Mouse (Mus musculus): ENCODE data around the gene Rab34.
A peak's percentile ranks its signal among the peaks of the same experiment; 100 is the strongest.
"Not testable (repeated sequence)": the region's sequence is repeated elsewhere in the genome, so short reads cannot be mapped to it uniquely, and the experiment has no call there.

Rab34 gene

DNA sequence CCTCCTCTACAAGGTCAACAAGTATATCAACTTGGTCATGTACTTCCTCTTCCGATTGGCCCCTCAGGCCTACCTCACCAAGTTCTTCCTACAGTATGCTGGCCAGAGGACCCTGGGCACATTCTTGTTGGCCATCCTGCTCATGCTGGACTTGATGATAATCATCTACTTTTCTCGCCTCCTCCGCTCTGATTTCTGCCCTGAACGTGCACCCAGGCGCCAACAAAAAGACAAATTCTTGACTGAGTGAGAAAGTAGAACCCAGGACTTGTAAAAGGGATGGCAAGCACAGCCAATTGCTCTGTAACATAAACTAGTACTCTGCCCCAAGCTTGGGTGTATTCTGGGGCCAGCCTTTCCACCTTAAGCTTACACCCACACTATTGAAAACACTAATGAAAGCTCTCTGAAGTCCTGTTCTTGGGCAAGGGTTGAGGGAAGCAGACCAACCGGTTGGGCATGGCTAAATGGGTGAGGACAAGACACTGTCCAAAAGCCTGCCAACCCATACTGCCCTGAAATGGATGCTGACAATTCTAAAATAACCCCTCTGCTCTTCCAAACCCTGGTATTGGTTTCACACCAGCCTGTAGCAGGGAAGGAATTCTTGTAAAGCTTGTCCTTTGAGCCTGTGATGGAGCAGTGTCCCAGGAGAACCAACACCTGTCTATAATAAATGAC is 8.0 kb upstream of the Rab34 start:
- no peak for DNase-seq (ENCODE audit: low spot score)

DNA sequence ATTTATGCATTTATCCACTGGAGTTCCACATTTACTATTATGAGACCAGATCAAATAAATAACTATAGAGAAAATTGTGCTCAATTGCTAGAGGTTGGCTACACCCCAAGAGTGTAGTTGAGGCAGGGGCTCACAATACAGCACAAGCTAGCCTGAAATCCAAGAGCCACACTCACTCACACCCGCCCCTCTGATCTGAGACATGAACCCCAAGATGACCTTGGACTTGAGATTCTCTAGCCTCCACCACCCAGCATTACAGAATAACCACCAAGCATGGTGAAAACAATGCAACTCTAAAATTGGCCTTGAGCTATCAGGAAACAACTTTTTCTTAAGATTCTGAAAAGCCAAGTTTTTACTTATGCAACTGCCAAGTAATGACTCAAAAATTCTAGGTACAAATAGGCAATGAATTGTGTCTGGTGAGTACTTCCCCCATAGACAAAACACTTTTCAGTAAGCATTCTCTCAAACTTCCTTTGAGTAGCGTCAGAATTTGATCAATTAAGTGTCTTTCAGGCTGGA is 6.3 kb upstream of the Rab34 start:
- DNase-seq (ENCODE audit: low spot score): no peak

DNA sequence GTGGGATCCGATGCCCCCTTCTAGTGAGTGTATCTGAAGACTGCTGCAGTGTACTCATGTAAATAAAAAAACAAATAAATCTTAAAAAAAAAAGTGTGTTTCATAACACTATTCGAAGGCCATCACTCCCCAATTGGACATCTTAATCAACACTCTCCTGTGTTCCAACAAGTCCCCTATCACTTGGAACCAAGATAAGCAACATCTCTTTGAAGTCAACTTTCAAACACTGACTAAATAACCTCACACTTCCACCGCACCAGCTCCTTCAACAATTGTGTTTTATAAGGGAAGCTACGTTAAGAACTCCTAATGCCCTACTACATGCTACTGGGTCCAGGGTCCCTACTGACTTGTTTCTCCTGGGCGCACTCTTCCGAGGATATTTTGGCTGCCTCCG is 5.8 kb upstream of the Rab34 start:
- DNase-seq (ENCODE audit: low spot score): no peak

DNA sequence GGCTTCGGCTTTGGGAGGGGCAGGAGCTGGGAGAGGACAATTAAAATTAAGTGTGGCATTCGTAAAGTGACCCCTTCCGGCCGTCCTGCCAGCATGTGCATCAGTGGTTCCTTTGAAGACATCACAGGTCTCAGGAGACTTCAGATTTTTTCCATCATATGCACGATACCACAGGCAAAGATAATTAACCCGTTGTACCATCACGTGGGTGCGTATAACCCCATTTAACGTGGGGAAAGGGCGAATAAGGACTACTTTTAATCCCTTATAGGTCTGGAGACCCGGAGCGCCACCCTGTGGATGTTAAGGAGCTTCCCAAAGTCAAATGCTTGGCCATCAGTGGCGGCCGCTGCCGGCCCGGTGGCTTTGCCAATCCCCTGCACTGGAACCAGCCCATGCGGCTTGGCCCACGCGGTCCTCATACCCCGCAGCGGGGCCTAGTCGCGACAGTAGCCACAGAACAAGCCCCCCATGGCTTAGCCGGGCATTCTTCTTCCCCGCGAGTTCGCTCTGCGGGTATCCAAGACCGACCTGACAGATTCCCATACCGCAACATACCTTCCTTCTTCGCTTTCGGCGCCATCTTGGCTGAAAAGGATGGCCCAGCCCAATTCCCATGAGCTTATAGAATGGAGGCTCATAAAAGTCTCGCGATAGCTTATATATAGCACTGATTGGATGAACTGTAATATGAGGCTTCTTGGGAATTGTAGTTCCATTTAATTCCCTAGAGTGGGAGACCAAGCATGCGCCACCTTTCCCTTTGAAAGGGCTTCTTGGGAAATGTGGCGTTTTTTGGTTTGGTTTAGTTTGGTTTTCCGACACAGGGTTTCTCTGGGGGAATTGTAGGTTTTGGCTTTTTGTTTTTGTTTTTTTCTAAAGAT is 5.0 kb upstream of the Rab34 start, which contains the start of gene Rpl23a:
Gene Rpl23a (minus strand): TSS at position 624 of the 884 bp plus-strand sequence.
- DNase-seq (ENCODE audit: low spot score): peak; percentile 81

DNA sequence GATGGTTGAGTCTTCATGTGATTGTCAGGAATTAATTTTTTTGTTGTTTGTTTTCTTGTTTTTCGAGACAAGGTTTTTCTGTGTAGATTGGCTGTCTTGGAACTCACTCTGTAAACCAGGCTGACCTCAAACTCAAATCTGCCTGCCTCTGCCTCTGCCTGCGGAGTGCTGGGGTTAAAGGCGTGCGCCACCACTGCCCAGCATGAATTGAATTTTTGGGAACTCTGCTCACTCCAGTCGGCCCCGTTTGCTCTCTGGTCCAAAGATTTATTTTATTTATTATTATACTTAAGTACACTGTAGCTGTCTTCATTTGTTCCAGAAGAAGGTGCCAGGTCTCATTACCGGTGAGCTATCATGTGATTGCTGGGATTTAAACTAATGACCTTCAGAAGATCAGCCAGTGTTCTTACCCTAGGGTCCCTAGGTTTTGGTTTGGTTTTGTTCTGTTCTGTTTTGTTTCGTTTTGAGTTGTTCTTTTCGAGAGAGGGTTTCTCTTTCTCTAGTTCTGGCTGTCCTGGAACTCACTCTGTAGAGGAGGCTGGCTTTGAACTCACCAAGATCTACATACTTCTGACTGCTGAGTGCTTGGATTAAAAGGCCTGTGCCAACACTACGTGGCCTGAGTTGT is 4.2 kb upstream of the Rab34 start:
- no peak for DNase-seq (ENCODE audit: low spot score)

DNA sequence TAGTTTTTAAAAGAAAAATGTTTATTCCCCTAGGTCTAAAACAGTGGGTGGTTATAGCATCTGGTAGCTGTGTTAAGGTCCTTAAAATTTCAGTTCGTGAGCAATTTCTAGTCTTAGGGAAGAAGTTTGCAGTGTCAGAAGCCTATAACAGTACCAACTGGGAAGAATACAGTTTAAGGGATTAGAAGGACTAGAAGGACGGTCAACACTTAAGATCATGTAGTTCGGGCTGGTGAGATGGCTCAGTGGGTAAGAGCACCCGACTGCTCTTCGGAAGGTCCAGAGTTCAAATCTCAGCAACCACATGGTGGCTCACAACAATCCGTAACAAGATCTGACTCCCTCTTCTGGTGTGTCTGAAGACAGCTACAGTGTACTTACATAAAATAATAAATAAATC is 3.5 kb upstream of the Rab34 start:
- not testable (repeated sequence) for DNase-seq (ENCODE audit: low spot score)

DNA sequence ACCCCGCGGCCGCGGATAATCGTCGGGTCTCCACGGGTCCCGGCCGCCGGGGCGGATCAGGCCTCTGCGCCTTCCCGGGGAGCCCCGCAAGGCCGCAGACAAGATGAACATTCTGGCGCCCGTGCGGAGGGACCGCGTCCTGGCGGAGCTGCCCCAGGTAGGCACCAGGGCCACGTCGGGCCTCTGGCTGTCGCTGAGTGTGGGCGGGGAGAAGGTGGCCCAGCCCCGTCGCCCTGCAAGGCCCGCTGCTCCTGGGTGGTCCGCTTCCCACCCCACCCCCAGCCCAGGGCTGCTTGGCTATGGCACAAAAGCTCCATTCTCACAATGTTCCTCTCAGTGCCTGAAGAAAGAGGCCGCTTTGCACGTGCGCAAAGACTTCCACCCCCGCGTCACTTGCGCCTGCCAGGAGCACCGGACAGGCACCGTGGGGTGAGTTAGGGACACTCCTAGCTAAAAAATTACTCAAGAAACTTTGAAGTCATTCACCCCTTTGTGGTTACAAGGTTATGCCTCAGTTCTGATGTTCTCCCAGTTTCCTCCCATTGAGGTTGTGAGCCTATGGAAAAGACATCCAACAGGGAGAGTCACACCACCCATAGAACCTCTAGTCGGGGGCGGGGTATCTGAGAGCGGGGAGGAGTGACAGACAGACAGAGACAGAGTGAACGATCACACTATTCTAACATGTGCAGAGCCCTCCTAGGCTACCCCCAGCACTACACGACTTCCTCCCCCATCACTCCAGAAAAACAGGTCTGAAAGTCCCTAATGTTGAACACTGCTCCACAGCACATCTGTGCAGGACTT is 1.2 kb downstream of the Rab34 start:
- DNase-seq (ENCODE audit: low spot score): peak; percentile 93

DNA sequence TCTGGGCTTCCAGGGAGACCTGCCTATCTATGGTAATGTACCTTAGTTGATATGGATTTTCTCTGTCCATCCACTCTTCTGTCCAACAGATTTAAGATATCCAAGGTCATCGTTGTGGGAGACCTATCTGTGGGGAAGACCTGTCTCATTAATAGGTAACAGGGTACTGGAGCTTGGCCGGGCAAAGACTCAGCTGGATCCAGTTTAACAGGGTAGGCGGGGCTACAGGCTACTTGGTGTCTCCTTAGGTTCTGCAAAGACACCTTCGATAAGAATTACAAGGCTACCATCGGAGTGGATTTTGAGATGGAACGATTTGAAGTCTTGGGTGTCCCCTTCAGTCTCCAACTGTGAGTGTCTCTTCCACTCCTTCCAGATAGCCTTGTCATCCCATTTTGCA is 1.8 kb downstream of the Rab34 start:
- no peak for DNase-seq (ENCODE audit: low spot score)

DNA sequence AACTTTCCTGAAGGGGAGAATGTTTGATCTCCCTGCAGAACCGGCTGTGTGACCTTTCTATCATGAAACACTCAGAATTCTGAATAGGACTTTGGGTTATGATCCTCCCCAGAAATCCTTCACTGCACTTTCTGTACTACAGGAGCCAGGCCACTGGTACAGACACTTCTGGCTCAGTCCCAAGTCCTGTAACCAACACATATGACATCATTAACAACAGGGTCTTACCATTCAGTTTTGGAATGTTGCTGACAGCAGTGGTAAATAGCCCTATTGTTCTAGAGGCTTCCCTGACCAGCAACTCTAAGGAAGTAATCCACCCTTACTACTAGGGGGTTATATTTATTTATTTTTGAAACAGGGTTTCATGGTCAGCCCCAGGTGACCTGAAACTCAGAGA is 4.9 kb downstream of the Rab34 start, which contains the start of gene Proca1:
Gene Proca1 (plus strand): TSS at position 280 of the 400 bp plus-strand sequence.
- DNase-seq (ENCODE audit: low spot score): no peak

DNA sequence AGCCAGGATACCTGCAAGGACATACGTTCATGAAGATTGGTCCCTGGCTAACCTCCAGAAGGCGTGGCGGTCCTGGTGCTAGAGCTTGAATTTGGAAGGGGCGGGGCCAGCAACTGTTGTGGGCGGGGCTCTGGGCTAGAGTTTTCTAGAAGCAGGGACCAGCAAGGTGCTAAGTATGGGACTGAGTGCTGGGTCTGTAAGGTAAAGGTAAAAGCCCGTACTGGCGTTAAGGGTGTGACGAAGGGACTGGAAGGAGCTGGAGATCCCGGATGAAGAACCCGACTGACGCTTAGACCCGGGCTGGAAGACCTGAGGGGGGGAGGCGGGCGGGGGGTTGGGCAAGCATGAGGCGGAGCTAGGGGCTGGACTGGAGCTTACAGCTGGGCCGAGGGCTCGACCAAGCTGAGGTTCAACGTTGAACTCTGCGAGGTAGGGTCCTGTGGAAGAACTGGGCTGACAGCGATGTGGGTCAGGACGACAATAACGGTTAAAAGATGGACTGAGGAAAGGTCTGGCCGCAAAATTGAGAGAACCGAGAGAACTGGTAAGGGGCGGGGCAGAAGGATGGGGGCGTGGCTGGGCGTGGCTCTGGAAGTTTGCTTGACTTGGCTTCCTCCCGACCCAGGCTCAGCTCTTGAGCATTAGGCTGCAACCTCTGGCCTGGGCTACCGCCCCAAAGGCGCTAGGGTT is 6.3 kb downstream of the Rab34 start:
- peak; percentile 95 for DNase-seq (ENCODE audit: low spot score)

DNA sequence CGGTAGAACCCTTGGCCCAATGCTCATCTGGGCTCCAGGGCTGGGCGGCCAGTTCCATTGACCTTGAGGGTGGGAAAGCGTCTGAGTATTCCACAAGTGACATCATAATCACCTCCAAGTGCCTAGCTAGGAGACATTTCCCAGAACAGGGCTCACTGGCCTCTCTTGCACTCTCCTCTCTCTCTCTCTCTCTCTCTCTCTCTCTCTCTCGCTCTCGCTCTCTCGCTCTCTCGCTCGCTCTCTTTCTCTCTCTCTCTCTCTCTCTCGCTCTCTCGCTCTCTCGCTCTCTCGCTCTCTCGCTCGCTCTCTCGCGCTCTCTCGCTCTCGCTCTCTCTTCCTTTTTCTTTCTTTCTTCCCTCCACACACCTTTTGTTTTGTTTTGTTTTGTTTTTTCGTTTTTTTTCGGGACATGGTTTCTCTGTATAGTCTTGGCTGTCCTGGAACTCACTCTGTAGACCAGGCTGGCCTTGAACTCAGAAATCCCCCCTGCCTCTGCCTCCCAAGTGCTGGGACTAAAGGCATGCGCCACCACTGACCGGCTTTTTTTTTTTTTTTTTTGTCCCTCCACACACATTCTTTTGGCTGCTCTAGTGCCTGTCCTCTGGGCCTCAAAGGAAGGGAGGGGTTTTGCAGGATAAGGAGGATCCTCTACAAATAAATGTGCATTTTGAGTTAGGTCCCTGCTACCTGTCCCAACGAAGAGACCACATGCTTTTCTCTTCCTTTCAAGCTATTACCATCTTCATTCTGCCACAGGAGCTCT is 7.1 kb downstream of the Rab34 start:
- no peak for DNase-seq (ENCODE audit: low spot score)

DNA sequence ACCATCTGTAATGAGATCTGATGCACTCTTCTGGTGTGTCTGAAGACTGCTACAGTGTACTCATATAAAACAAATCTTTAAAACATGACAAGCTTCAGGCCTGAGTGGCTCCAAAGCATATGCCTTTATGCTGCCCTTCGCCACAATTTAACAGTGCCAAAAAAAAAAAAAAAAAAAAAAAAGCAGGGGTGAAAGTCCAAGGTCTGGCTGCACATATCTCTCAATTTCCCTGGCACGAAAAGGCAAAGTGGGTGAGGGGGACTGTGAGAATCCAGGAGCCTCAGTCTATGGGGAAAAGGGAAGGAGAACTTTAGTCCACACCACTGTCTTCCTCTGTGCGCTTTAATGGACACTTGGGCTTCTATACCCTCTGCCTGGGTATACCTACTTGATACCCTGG is 14.1 kb downstream of the Rab34 start:
- DNase-seq (ENCODE audit: low spot score): no peak

DNA sequence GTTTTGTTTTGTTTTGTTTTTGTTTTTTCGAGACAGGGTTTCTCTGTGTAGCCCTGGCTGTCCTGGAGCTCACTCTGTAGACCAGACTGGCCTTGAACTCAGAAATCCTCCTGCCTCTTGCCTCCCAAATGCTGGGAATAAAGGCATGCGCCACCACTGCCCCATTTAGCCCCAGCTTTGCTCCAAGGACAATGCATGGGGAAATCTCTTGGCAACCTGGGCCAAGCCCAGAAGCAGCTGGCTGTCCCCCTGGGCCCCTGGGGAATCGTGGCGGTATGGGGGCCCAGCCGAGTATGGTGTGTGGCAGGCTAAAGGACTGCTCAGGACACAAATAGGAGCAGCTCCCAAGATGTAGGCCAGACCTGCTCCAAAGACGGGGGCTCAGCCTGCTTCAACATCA is 16.1 kb downstream of the Rab34 start:
- DNase-seq (ENCODE audit: low spot score): no peak

DNA sequence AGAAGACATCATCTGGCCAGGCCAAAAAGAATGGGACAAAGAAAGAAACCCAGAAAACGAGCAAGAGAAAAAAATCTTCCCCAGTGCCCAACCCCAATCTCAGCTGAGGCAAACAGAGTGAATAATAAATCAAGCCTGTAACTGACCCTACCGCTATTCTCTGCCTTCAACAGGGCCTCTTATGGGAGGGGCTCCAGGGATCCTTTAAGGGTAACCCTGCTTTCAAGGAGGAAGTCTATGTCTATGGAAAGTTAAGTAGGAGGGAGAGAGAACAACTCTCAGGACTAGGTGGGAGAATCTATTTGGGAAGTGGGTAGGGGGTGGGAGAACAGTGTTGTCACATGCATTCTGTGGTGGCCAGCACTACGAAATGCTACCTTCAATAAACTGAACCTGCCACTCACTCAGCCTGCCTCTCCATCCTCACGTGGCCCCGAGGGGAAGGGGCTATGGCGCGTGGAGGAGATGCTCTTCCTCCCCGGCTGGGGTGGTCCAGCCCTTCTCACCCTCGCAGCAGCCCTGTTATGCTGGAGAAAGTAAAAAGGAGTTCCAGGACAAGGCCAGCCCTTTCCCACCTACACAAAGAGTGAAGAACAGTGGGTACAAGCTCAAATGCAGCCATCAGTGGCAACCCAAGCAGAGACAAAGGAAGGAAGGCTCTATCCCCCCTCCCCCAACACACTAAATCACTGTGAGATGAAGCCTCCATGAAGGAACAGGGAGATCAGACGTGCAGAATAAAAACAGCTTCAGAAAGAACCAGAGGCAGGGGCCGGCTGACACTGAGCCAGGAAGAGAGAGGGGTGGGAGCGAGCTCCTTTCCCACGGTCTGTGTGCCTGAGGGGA is 17.4 kb downstream of the Rab34 start:
- DNase-seq (ENCODE audit: low spot score): no peak

DNA sequence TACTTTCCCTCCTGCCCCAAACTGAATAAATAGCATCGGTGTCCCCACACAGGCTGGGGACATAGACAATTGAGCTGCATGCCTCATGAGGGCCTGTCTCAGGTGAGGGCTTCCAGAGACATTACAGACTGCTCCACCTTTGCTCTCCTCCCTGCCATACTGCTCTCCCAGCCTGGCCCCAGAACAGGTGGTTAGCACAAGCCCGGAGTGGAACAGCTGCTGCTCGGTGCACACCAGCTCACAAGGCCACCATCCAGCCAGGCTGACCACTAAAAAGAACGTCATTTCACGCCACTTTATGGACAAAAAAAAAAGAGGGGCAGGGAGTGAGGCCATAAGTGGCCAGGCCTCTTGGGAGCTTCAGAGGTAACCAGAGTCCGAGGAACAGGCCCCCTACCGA is 19.0 kb downstream of the Rab34 start:
- DNase-seq (ENCODE audit: low spot score): no peak

DNA sequence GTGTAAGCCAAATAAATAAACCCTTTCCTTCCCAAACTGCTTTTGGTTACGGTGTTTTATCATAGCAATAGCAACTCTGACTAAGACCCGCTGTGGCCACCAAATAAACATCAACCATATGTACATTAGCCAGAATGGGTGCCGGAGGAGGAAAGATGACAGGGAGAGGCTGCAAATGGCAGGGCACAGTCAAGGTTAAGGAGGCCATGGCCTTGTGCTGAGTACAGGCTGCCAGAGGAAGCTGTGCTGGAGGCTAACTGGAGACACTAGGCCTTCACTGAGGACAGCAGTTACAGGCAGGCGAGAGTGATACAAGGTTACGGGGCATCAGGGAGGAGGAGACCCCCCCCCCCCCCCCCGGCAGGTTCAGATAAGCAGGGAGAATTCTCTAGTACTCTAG is 21.7 kb downstream of the Rab34 start:
- DNase-seq (ENCODE audit: low spot score): no peak

DNA sequence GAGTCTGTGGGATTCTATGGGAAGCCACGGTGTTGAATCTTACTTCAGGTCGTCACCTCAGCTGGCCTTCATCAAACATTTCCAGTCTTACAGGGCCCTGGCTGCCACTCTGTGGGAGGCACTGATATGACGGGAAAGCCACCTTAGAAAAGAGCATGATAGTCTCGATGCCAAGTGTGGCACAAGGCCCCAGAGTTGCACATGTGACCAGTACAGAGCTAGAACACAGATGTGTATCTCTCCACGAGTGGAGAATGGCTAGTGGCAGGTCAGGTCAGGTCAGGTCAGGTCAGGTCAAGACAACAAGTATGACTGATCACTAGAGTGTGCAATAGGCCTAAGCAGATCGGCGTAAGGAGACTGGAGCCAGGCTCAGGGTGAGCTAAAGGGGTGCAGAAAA is 22.4 kb downstream of the Rab34 start:
- DNase-seq (ENCODE audit: low spot score): no peak

DNA sequence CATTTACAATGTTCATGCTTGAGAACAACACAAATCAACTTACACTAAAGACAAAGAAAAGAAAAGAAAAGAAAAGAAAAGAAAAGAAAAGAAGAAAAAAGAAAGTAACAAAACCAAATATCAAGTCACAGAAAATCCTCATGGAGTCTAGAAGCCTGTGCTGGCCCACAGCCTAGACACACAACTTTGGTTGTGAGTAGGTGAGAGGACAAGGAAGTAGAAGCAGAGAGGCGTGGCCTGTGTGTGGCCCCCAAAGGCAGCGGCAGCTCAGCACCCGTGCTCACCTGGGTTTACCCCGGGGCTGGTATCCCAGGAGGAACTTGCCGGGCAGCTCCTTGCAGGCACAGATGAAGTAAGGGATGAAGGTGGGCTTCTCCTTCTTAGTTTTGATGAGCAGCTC is 23.3 kb downstream of the Rab34 start:
- DNase-seq (ENCODE audit: low spot score): no peak

DNA sequence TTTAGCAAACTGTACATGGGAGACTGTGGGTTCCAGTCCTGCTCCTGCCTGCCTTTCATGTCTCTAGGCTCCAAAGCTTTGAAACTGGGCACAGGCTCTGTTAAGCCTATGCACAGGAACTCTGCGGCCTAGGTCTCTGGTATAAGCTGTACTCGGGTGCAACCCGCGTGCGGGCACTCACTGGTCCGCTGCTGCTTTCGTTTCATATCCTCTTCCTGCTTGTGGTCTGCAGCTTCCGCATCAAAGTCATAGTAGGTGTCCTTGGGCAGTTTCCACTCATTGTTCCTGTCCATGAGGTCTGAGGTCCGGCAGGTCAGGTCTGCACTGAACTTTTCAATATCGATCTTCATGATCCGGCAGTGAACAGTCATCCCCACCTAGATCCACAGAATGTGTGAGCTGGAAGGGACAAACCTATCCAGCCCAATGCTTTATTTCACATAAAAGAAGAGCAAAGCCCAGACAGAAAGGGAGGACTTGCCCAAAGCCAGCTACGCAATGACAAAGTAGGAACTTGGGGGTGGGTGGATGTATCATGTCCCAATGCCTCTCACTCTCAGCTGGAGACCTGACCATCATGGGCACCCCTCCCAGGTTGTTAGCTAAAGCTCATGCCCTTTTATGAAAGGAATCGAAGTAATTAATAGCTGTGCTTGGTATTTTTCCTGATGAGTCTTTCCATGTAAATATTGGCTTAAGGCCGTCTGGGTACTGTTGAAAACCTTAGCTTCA is 25.0 kb downstream of the Rab34 start:
- DNase-seq (ENCODE audit: low spot score): no peak
